Mouse (Mus musculus): ENCODE measurements around the gene Fcgr4. TPM values are rescaled to one million over a fixed set of nuclear protein-coding genes. Genes with fewer than 3 reads are reported as not detected.
"Not testable (repeated sequence)": the region's sequence is repeated elsewhere in the genome, so short reads cannot be mapped to it uniquely, and the experiment has no call there.

The Fcgr4 gene
- total and polyA plus RNA-seq, 3 experiments = not detected

GRCm38 (mm10) chr1:171071726-171072125 lies 53.0 kb downstream of the Fcgr4 start:
- H3K79me2 ChIP-seq (ENCODE audit: control insufficient read depth, insufficient read depth, low read length, poor library complexity); H3K4me1 ChIP-seq (ENCODE audit: control insufficient read depth in 1 of 2, insufficient read depth in 2 of 2, low read length in 2 of 2); H3K9ac ChIP-seq (ENCODE audit: control insufficient read depth, low read depth, low read length, poor library complexity, severe bottlenecking); H3K36me3 ChIP-seq (ENCODE audit: control insufficient read depth in 1 of 2, insufficient read depth in 2 of 2, low read length in 2 of 2); H3K27me3 ChIP-seq (ENCODE audit: control insufficient read depth in 1 of 2, insufficient read depth in 2 of 2, low read length in 2 of 2); H3K4me3 ChIP-seq (ENCODE audit: control insufficient read depth in 1 of 2, insufficient read depth in 1 of 2, low read depth in 2 of 2, low read length in 2 of 2); DNase-seq (ENCODE audit: low read depth, low spot score); H3K27ac ChIP-seq (ENCODE audit: control insufficient read depth, low read depth, low read length); H3K9me3 ChIP-seq (replicated peaks; ENCODE audit: insufficient read depth, low read length): not testable (repeated sequence)

GRCm38 (mm10) chr1:171072217-171072616 lies 53.5 kb downstream of the Fcgr4 start:
- not testable (repeated sequence) for H3K27me3 ChIP-seq (ENCODE audit: control insufficient read depth in 1 of 2, insufficient read depth in 2 of 2, low read length in 2 of 2); H3K36me3 ChIP-seq (ENCODE audit: control insufficient read depth in 1 of 2, insufficient read depth in 2 of 2, low read length in 2 of 2); H3K9ac ChIP-seq (ENCODE audit: control insufficient read depth, low read depth, low read length, poor library complexity, severe bottlenecking); H3K9me3 ChIP-seq (replicated peaks; ENCODE audit: insufficient read depth, low read length); H3K27ac ChIP-seq (ENCODE audit: control insufficient read depth, low read depth, low read length); H3K4me3 ChIP-seq (ENCODE audit: control insufficient read depth in 1 of 2, insufficient read depth in 1 of 2, low read depth in 2 of 2, low read length in 2 of 2); DNase-seq (ENCODE audit: low read depth, low spot score); H3K79me2 ChIP-seq (ENCODE audit: control insufficient read depth, insufficient read depth, low read length, poor library complexity); H3K4me1 ChIP-seq (ENCODE audit: control insufficient read depth in 1 of 2, insufficient read depth in 2 of 2, low read length in 2 of 2)

GRCm38 (mm10) chr1:171074283-171074682 lies 55.6 kb downstream of the Fcgr4 start:
- H3K4me1 ChIP-seq (ENCODE audit: control insufficient read depth in 1 of 2, insufficient read depth in 2 of 2, low read length in 2 of 2); H3K27me3 ChIP-seq (ENCODE audit: control insufficient read depth in 1 of 2, insufficient read depth in 2 of 2, low read length in 2 of 2); H3K4me3 ChIP-seq (ENCODE audit: control insufficient read depth in 1 of 2, insufficient read depth in 1 of 2, low read depth in 2 of 2, low read length in 2 of 2); H3K27ac ChIP-seq (ENCODE audit: control insufficient read depth, low read depth, low read length); H3K36me3 ChIP-seq (ENCODE audit: control insufficient read depth in 1 of 2, insufficient read depth in 2 of 2, low read length in 2 of 2); H3K9ac ChIP-seq (ENCODE audit: control insufficient read depth, low read depth, low read length, poor library complexity, severe bottlenecking); H3K79me2 ChIP-seq (ENCODE audit: control insufficient read depth, insufficient read depth, low read length, poor library complexity); H3K9me3 ChIP-seq (replicated peaks; ENCODE audit: insufficient read depth, low read length): not testable (repeated sequence)
- TF ChIP-seq TBP (IDR thresholded peaks at IDR 0.05; ENCODE audit: low read depth, low read length) = peak; percentile 64; the same call in 1 of the 2 replicates
- peak; percentile 87 for DNase-seq (ENCODE audit: low read depth, low spot score)

- H3K79me2 ChIP-seq (ENCODE audit: control insufficient read depth, insufficient read depth, low read length, poor library complexity); H3K27ac ChIP-seq (ENCODE audit: control insufficient read depth, low read depth, low read length); DNase-seq (ENCODE audit: low read depth, low spot score); H3K4me3 ChIP-seq (ENCODE audit: control insufficient read depth in 1 of 2, insufficient read depth in 1 of 2, low read depth in 2 of 2, low read length in 2 of 2); H3K9me3 ChIP-seq (replicated peaks; ENCODE audit: insufficient read depth, low read length); H3K9ac ChIP-seq (ENCODE audit: control insufficient read depth, low read depth, low read length, poor library complexity, severe bottlenecking); H3K4me1 ChIP-seq (ENCODE audit: control insufficient read depth in 1 of 2, insufficient read depth in 2 of 2, low read length in 2 of 2); H3K36me3 ChIP-seq (ENCODE audit: control insufficient read depth in 1 of 2, insufficient read depth in 2 of 2, low read length in 2 of 2); H3K27me3 ChIP-seq (ENCODE audit: control insufficient read depth in 1 of 2, insufficient read depth in 2 of 2, low read length in 2 of 2): not testable (repeated sequence)
Observed at GRCm38 (mm10) chr1:171076176-171076575, 57.5 kb downstream of the Fcgr4 start.

GRCm38 (mm10) chr1:171077192-171077591 lies 58.5 kb downstream of the Fcgr4 start:
- H3K36me3 ChIP-seq (ENCODE audit: control insufficient read depth in 1 of 2, insufficient read depth in 2 of 2, low read length in 2 of 2); H3K27me3 ChIP-seq (ENCODE audit: control insufficient read depth in 1 of 2, insufficient read depth in 2 of 2, low read length in 2 of 2); H3K27ac ChIP-seq (ENCODE audit: control insufficient read depth, low read depth, low read length); H3K4me1 ChIP-seq (ENCODE audit: control insufficient read depth in 1 of 2, insufficient read depth in 2 of 2, low read length in 2 of 2); H3K9ac ChIP-seq (ENCODE audit: control insufficient read depth, low read depth, low read length, poor library complexity, severe bottlenecking); H3K4me3 ChIP-seq (ENCODE audit: control insufficient read depth in 1 of 2, insufficient read depth in 1 of 2, low read depth in 2 of 2, low read length in 2 of 2); DNase-seq (ENCODE audit: low read depth, low spot score); H3K9me3 ChIP-seq (replicated peaks; ENCODE audit: insufficient read depth, low read length); H3K79me2 ChIP-seq (ENCODE audit: control insufficient read depth, insufficient read depth, low read length, poor library complexity): not testable (repeated sequence)

GRCm38 (mm10) chr1:171077955-171078354 lies 59.2 kb downstream of the Fcgr4 start:
- not testable (repeated sequence) for H3K9me3 ChIP-seq (replicated peaks; ENCODE audit: insufficient read depth, low read length); H3K79me2 ChIP-seq (ENCODE audit: control insufficient read depth, insufficient read depth, low read length, poor library complexity); H3K4me1 ChIP-seq (ENCODE audit: control insufficient read depth in 1 of 2, insufficient read depth in 2 of 2, low read length in 2 of 2); H3K27ac ChIP-seq (ENCODE audit: control insufficient read depth, low read depth, low read length); H3K27me3 ChIP-seq (ENCODE audit: control insufficient read depth in 1 of 2, insufficient read depth in 2 of 2, low read length in 2 of 2); H3K4me3 ChIP-seq (ENCODE audit: control insufficient read depth in 1 of 2, insufficient read depth in 1 of 2, low read depth in 2 of 2, low read length in 2 of 2); H3K9ac ChIP-seq (ENCODE audit: control insufficient read depth, low read depth, low read length, poor library complexity, severe bottlenecking); DNase-seq (ENCODE audit: low read depth, low spot score); H3K36me3 ChIP-seq (ENCODE audit: control insufficient read depth in 1 of 2, insufficient read depth in 2 of 2, low read length in 2 of 2)

GRCm38 (mm10) chr1:171078419-171078818 lies 59.7 kb downstream of the Fcgr4 start:
- DNase-seq (ENCODE audit: low read depth, low spot score); H3K36me3 ChIP-seq (ENCODE audit: control insufficient read depth in 1 of 2, insufficient read depth in 2 of 2, low read length in 2 of 2); H3K4me3 ChIP-seq (ENCODE audit: control insufficient read depth in 1 of 2, insufficient read depth in 1 of 2, low read depth in 2 of 2, low read length in 2 of 2): not testable (repeated sequence)

More at GRCm38 (mm10) chr1:171078419-171078818, 59.7 kb downstream of the Fcgr4 start:
- H3K27ac ChIP-seq (ENCODE audit: control insufficient read depth, low read depth, low read length); H3K9me3 ChIP-seq (replicated peaks; ENCODE audit: insufficient read depth, low read length); H3K79me2 ChIP-seq (ENCODE audit: control insufficient read depth, insufficient read depth, low read length, poor library complexity); H3K9ac ChIP-seq (ENCODE audit: control insufficient read depth, low read depth, low read length, poor library complexity, severe bottlenecking); H3K27me3 ChIP-seq (ENCODE audit: control insufficient read depth in 1 of 2, insufficient read depth in 2 of 2, low read length in 2 of 2); H3K4me1 ChIP-seq (ENCODE audit: control insufficient read depth in 1 of 2, insufficient read depth in 2 of 2, low read length in 2 of 2): not testable (repeated sequence)

All from MEL (cell line).